Mouse (Mus musculus): ENCODE data around the gene Fkbp5. TPM values are rescaled to one million over a fixed set of nuclear protein-coding genes. Genes with fewer than 3 reads are reported as not detected.
A peak's percentile ranks its signal among the peaks of the same experiment; 100 is the strongest.

Fkbp5 gene
- polyA plus RNA-seq, 1 experiment from 2014 or later = 27.3 TPM

DNA sequence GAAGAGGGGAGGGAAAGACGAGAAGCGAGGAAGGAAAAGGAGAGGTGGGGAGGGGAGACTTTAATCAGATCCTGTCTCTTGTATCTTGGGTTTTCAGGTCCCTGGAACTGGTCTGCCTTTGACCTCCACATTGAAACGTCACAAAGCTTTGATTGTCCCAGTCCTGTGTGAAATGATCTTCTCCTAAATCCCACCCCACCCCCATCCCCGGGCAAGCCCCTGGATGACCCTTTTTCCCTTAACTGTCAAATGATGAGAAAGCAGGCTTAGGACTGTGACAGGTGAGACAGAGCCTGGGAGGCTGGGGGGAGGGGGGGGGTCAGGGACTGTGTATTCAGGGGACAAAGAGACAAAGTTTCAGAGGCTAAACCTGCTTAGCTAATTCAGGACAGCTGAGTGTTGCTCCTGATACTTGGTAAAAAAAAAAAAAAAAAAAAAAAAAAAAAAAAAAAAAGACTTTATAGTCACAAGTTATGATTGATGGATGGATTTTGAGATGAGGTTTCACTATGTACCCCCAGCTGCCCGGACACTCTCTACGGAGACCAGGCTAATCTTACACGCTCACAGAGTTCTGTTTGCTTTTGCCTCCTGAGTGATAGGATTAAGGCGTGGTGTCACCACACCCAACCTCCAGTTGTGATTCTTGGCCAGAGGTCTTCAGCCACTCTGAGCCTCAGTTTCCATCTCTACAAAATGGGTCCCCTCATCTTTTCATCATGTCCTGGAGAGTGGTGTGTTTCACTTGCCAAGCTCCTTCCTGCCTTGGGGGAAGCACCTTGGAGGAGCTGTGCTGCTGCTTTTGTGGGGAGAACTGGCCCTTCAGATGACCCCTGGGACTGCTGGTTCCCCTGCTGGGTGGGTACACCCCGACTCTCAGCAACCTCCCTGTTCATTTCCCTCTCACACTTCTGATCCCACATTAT, 5.4 kb downstream of the Fkbp5 start:
- no peak overlapping the region for H3K27ac ChIP-seq
- H3K4me3 ChIP-seq = no peak overlapping the region
- peak overlapping the region; percentile 39; the same call in 1 of the 2 replicates for H3K9ac ChIP-seq

GRCm38 (mm10) chr17:28510445-28511342, 6.6 kb downstream of the Fkbp5 start:
- Histone ChIP-seq H3K4me3 (peak overlapping the region; percentile 28), H3K36me3 (no peaks in the 10 kb centered on the region), H3K27me3 (peaks cover 7% of the 10 kb centered on the region; the same call in 1 of the 2 replicates), H3K27ac (no peak overlapping the region), H3K4me1 (peaks cover 33% of the 10 kb centered on the region), H3K9ac (peak overlapping the region; percentile 60), H3K9me3 (no peaks in the 10 kb centered on the region), H3K4me2 (replicated peaks) (peak overlapping the region; percentile 60)
- no peak; the same call in 1 of the 2 replicates for ATAC-seq (ENCODE audit: low FRiP score, low read depth)
- WGBS = 4% methylated on average over 28 of the region's 28 CpGs

More for the DNA sequence above, 5.4 kb downstream of the Fkbp5 start:
- Histone ChIP-seq H3K4me2 (replicated peaks) (no peak overlapping the region), H3K27me3 (peaks cover 10% of the 10 kb centered on the region; the same call in 1 of the 2 replicates), H3K4me1 (peaks cover 33% of the 10 kb centered on the region), H3K36me3 (no peaks in the 10 kb centered on the region), H3K9me3 (no peaks in the 10 kb centered on the region)
- 38% methylated on average over 9 of the region's 9 CpGs for WGBS
- no peak for ATAC-seq (ENCODE audit: low FRiP score, low read depth)

DNA sequence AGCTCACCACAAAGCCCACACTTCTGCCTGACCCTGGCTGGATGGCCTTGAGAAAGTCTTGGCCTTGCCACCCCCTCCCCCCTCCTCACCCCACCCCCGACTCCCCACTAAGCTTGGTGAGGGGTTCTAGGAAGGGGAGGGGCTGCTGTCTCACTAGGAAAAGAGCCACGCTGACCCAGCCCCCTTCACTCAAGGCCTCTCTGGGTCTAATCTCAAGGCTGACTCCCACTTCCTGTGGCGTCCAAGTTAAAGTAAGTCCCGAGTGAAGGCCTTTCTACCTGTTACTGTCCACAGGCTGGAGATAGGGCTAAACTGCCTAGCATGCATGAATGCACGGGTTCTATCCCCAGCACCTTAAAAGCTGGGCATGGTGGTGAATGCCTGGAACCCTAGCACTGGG, 9.8 kb downstream of the Fkbp5 start:
- no peaks in the 10 kb centered on the region for H3K9me3 ChIP-seq
- H3K27me3 ChIP-seq = peaks cover 4% of the 10 kb centered on the region; the same call in 1 of the 2 replicates
- no peak overlapping the region for H3K4me3 ChIP-seq
- no peak overlapping the region for H3K27ac ChIP-seq
- no peak for ATAC-seq (ENCODE audit: low FRiP score, low read depth)
- H3K4me2 ChIP-seq (replicated peaks) = no peak overlapping the region
- H3K9ac ChIP-seq = no peak overlapping the region; the same call in 1 of the 2 replicates
- H3K4me1 ChIP-seq = peaks cover 28% of the 10 kb centered on the region
- H3K36me3 ChIP-seq = no peaks in the 10 kb centered on the region
- WGBS = 30% methylated on average over 5 of the region's 5 CpGs

DNA sequence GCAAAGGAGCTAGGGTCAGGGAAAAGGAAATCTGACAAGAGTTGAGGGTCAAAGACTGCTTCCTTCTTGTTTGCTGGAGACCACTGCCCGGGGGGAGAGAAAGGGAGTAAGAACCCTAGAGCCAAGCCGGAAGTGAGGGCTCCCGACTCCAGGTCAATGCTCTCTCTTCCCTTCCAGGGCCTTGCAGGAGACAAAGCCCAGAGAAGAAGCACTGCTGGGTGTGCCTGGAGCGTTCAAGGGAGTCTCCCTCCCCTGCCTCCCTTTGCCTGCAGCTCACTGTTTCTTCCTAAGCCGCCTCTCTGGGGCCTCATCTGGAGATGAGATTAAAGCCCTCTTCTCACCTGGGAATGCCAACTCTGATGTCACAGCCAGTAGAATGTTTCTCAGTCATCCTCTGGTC, 10.4 kb downstream of the Fkbp5 start:
- peaks cover 23% of the 10 kb centered on the region for H3K4me1 ChIP-seq
- no peaks in the 10 kb centered on the region for H3K36me3 ChIP-seq
- H3K9me3 ChIP-seq = no peaks in the 10 kb centered on the region
- H3K27ac ChIP-seq = no peak overlapping the region
- H3K9ac ChIP-seq = no peak overlapping the region; the same call in 1 of the 2 replicates
- H3K4me2 ChIP-seq (replicated peaks) = no peak overlapping the region
- ATAC-seq (ENCODE audit: low FRiP score, low read depth) = no peak
- no peaks in the 10 kb centered on the region; the same call in 1 of the 2 replicates for H3K27me3 ChIP-seq
- WGBS = 17% methylated on average over 4 of the region's 5 CpGs
- no peak overlapping the region for H3K4me3 ChIP-seq

DNA sequence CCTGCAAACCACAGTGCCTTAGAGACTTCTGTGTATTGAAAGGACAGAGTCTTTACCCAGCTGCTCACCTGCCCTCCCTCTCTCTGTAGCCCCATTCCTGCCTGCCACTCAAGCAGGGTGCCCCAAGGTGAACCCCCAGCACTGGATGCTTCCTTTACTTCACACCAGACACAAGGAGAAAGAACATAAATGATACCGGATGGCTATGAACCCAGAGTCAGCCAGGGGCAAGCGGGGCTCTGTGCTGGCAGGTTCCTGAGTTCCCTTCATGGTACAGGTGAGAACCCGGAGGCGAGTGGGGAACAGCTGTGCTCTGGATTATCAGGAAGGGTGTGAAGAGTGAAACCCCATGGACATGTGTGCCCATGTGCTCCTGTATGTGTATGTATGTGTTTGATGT, 11.7 kb downstream of the Fkbp5 start:
- no peaks in the 10 kb centered on the region for H3K36me3 ChIP-seq
- WGBS = 89% methylated on average over 4 of the region's 4 CpGs
- H3K9me3 ChIP-seq = no peaks in the 10 kb centered on the region
- no peak overlapping the region for H3K27ac ChIP-seq
- H3K4me1 ChIP-seq = peaks cover 18% of the 10 kb centered on the region
- no peak overlapping the region for H3K4me2 ChIP-seq (replicated peaks)
- H3K27me3 ChIP-seq = no peaks in the 10 kb centered on the region
- H3K4me3 ChIP-seq = no peak overlapping the region
- ATAC-seq (ENCODE audit: low FRiP score, low read depth) = no peak
- H3K9ac ChIP-seq = no peak overlapping the region

DNA sequence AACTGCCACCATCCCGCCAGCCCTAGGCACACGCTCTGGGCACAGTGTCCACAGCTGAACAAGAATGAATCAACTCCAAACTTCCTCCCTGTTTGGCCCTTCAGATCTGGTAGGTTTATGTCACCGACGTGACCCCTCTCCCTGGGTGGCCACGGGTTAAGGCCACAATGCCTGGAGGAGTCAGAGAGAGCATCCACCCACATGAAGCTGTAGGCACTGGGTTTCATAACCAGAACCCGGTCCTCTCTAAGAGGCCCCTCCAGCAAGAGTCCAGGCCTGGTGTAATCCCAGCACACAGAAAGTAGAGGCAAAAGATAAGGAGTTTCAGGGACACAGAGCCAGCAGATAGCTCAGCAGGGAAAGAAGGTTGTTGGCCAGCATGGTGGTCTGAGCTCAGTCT, 13.1 kb downstream of the Fkbp5 start:
- H3K27me3 ChIP-seq = no peaks in the 10 kb centered on the region
- no peaks in the 10 kb centered on the region for H3K36me3 ChIP-seq
- peaks cover 12% of the 10 kb centered on the region for H3K4me1 ChIP-seq
- no peak overlapping the region for H3K27ac ChIP-seq
- no peak overlapping the region for H3K4me2 ChIP-seq (replicated peaks)
- ATAC-seq (ENCODE audit: low FRiP score, low read depth) = no peak
- no peak overlapping the region for H3K9ac ChIP-seq
- H3K4me3 ChIP-seq = no peak overlapping the region
- no peaks in the 10 kb centered on the region for H3K9me3 ChIP-seq
- 82% methylated on average over 6 of the region's 6 CpGs for WGBS

DNA sequence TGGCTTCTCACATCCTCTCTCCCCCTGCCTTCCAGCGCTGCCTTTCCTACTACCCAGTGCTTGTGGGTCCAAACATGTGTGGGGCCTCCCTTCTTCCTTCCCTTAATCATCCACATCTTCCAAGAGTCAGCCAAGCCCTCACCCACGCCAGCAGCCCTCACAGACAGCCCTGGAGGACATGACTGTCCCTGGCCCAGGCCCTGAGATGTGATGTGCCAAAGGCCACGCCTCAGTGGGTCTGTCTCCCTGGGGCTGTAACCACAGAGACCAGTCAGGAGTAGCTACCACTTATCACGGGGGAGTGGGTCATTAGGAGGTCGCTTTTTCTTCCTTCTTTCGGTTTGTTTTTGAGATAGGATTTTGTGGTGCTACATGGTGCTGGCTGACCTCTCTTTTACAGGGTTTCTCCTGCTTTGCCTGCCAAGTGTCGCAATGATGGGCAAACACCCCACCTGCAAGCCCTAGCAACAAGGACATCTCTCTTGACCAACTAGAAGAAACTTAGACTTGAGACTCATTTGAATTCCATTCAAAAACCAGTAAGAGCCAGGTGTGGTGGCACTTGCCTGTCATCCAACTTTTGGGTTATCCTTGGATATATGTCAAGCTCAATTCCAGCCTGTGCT, 15.0 kb downstream of the Fkbp5 start:
- no peak overlapping the region for H3K27ac ChIP-seq
- H3K9me3 ChIP-seq = 0 out of 2 replicates have a peak, but pooled peaks cover 2% of the 10 kb centered on the region
- no peak overlapping the region for H3K4me2 ChIP-seq (replicated peaks)
- peaks cover 7% of the 10 kb centered on the region for H3K4me1 ChIP-seq
- 55% methylated on average over 7 of the region's 7 CpGs for WGBS
- no peak for ATAC-seq (ENCODE audit: low FRiP score, low read depth)
- H3K4me3 ChIP-seq = no peak overlapping the region
- no peak overlapping the region for H3K9ac ChIP-seq
- no peaks in the 10 kb centered on the region for H3K27me3 ChIP-seq
- H3K36me3 ChIP-seq = no peaks in the 10 kb centered on the region

DNA sequence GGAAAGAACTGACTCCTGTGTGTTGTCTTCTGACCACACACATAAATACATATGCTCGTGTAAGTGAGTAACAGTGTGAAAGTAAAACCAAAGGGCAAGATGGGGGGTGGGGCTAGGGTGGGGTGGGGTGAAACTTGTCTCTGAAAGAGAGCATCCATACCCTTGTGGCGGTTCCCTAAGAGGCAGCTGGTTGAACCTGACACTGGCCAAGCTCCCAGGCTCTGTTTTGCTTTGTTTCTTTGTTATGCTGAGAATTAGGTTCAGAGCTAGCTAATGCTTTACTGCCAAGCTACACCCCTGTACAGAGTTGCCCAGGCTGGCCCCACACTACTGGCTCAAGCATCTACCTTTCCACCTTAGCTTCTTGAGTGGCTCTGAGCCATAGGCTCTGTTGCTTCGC, 16.9 kb downstream of the Fkbp5 start:
- H3K4me2 ChIP-seq (replicated peaks) = no peak overlapping the region
- H3K9me3 ChIP-seq = 0 out of 2 replicates have a peak, but pooled peaks cover 9% of the 10 kb centered on the region
- H3K9ac ChIP-seq = no peak overlapping the region
- H3K36me3 ChIP-seq = no peaks in the 10 kb centered on the region
- WGBS = 76% methylated on average over 3 of the region's 3 CpGs
- no peaks in the 10 kb centered on the region for H3K27me3 ChIP-seq
- no peak overlapping the region for H3K27ac ChIP-seq
- H3K4me3 ChIP-seq = no peak overlapping the region
- no peak for ATAC-seq (ENCODE audit: low FRiP score, low read depth)
- no peaks in the 10 kb centered on the region for H3K4me1 ChIP-seq

- Histone ChIP-seq H3K4me2 (replicated peaks) (no peak overlapping the region), H3K27ac (no peak overlapping the region), H3K27me3 (no peaks in the 10 kb centered on the region), H3K36me3 (no peaks in the 10 kb centered on the region), H3K9me3 (0 out of 2 replicates have a peak, but pooled peaks cover 9% of the 10 kb centered on the region), H3K4me1 (no peaks in the 10 kb centered on the region), H3K9ac (no peak overlapping the region), H3K4me3 (no peak overlapping the region)
- no peak for ATAC-seq (ENCODE audit: low FRiP score, low read depth)
- 67% methylated on average over 2 of the region's 2 CpGs for whole genome bisulfite sequencing
Measured at GRCm38 (mm10) chr17:28499190-28499589, 18.1 kb downstream of the Fkbp5 start.

DNA sequence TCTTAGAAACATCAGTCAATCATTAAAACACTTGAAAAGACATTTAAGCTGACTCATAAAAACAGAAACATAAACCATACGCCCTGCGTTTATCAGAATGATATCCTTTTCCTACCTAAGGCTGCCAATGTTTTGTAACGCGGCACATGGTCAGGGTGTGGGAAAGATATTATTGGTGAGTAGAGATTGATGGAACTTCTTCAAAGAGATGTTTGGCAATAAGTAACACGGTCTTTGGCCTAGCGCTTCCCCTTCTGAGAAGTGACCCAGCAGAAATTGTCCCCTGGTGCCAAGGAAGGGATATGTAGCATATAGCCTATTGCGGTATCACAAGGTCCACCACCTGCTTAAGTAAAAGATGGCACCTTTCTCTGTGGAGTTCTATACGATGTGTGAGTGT, 21.5 kb downstream of the Fkbp5 start:
- Histone ChIP-seq H3K4me2 (replicated peaks) (no peak overlapping the region), H3K27ac (no peak overlapping the region), H3K9ac (no peak overlapping the region), H3K36me3 (no peaks in the 10 kb centered on the region), H3K4me3 (no peak overlapping the region), H3K27me3 (no peaks in the 10 kb centered on the region), H3K4me1 (no peaks in the 10 kb centered on the region), H3K9me3 (0 out of 2 replicates have a peak, but pooled peaks cover 9% of the 10 kb centered on the region)
- 86% methylated on average over 8 of the region's 8 CpGs for WGBS
- no peak for ATAC-seq (ENCODE audit: low FRiP score, low read depth)

- no peak overlapping the region for H3K9ac ChIP-seq
Measured at GRCm38 (mm10) chr17:28491035-28491770, 26.1 kb downstream of the Fkbp5 start.

More at GRCm38 (mm10) chr17:28491035-28491770, 26.1 kb downstream of the Fkbp5 start:
- Histone ChIP-seq H3K4me1 (peaks cover 3% of the 10 kb centered on the region; the same call in 1 of the 2 replicates), H3K4me3 (no peak overlapping the region), H3K9me3 (no peaks in the 10 kb centered on the region), H3K36me3 (no peaks in the 10 kb centered on the region), H3K4me2 (replicated peaks) (no peak overlapping the region), H3K27me3 (no peaks in the 10 kb centered on the region), H3K27ac (no peak overlapping the region)
- WGBS = 76% methylated on average over 14 of the region's 14 CpGs
- ATAC-seq (ENCODE audit: low FRiP score, low read depth) = no peak

All from limb, embryonic 13.5 days (tissue).